23 mouse cellular contexts compared by ENCODE assay signal in the genomic region with DNA sequence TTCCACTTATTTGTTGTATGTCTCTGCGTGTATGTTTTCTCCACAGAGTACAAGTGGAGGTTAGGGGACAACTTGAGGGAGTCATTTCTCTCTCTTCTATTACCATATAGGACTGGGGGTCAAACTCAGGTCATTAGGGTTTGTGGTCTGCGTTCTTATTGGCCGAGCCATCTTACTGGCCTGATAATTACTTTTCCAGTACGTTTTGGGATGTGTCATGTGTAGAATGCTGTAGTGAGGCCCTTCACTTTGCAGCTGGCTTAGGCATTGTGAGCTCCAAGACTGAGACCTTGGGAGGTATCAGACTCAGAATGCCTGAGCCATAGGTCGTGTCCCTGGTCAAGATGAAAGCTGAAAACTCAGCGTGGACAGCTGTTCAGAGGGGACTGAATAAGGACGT.
DNase-seq lines count a peak whose midpoint lies in the region; ATAC-seq lines count a peak whose summit lies in the region.
"Had no signal": no experiment of that assay in that cellular context is flagged by ENCODE, and none has a peak within 500 bp of the region (broad histone marks: within the 10 kb centered on the region; RNA-seq: fewer than 3 reads in every experiment).

No protein-coding gene starts in this region.

- no peak overlapping the region for H3K9ac ChIP-seq in hindbrain, embryonic 12.5 days
- no peak overlapping the region for H3K9ac ChIP-seq in neural tube, embryonic 15.5 days (replicated peaks)
- H3K9ac ChIP-seq: forebrain, embryonic 12.5 days; forebrain, embryonic 15.5 days; hindbrain, embryonic 14.5 days had no signal

- peaks cover 70% of the 10 kb centered on the region for H3K4me1 ChIP-seq in hindbrain, embryonic 10.5 days (replicated peaks)
- H3K4me1 ChIP-seq in hindbrain, embryonic 12.5 days, result peaks cover 36% of the 10 kb centered on the region
- peaks cover 18% of the 10 kb centered on the region for H3K4me1 ChIP-seq in neural tube, embryonic 15.5 days

- H3K27me3 ChIP-seq in hindbrain, embryonic 10.5 days (ENCODE audit: insufficient read depth, poor library complexity, severe bottlenecking), result peaks cover 62% of the 10 kb centered on the region
- H3K27me3 ChIP-seq in hindbrain, embryonic 12.5 days, result peaks cover 5% of the 10 kb centered on the region; the same call in 1 of the 2 replicates
- H3K27me3 ChIP-seq in neural tube, embryonic 15.5 days (replicated peaks), result 0 out of 2 replicates have a peak, but pooled peaks cover 3% of the 10 kb centered on the region
- H3K27me3 ChIP-seq: forebrain, embryonic 15.5 days had no signal

- no peak overlapping the region for H3K4me2 ChIP-seq in hindbrain, embryonic 12.5 days (replicated peaks)
- no peak overlapping the region for H3K4me2 ChIP-seq in neural tube, embryonic 15.5 days
- H3K4me2 ChIP-seq: forebrain, embryonic 12.5 days; forebrain, embryonic 15.5 days; heart, embryonic 11.5 days; hindbrain, embryonic 14.5 days had no signal

- H3K4me3 ChIP-seq in hindbrain, embryonic 10.5 days, result no peak overlapping the region
- H3K4me3 ChIP-seq in hindbrain, embryonic 12.5 days, result no peak overlapping the region
- no peak overlapping the region for H3K4me3 ChIP-seq in neural tube, embryonic 15.5 days (replicated peaks)
- H3K4me3 ChIP-seq: forebrain, embryonic 12.5 days; forebrain, embryonic 15.5 days had no signal

- no peaks in the 10 kb centered on the region for H3K9me3 ChIP-seq in hindbrain, embryonic 10.5 days
- no peaks in the 10 kb centered on the region for H3K9me3 ChIP-seq in hindbrain, embryonic 12.5 days (replicated peaks)
- H3K9me3 ChIP-seq in neural tube, embryonic 15.5 days (replicated peaks), result no peaks in the 10 kb centered on the region
- H3K9me3 ChIP-seq: forebrain, embryonic 12.5 days; forebrain, embryonic 15.5 days had no signal

- no peak for ATAC-seq in hindbrain, embryonic 12.5 days (ENCODE audit: low FRiP score)
- no peak for ATAC-seq in neural tube, embryonic 15.5 days (ENCODE audit: low FRiP score)
- ATAC-seq: activated CD4-positive, CD25-positive, alpha-beta regulatory T cell, adult 4 months; CD4-positive, CD25-positive, alpha-beta regulatory T cell, adult 4 months; forebrain, embryonic 15.5 days; hindbrain, postnatal 0 days; inflammation-experienced regulatory T-cells, adult 6 months; intestine, embryonic 16.5 days had no signal

- 33% methylated on average over 7 of the region's 7 CpGs for WGBS in hindbrain, embryonic 10.5 days
- 32% methylated on average over 7 of the region's 7 CpGs for WGBS in hindbrain, embryonic 12.5 days
- 39% methylated on average over 7 of the region's 7 CpGs for WGBS in neural tube, embryonic 15.5 days

- H3K36me3 ChIP-seq in hindbrain, embryonic 10.5 days, result no peaks in the 10 kb centered on the region
- no peaks in the 10 kb centered on the region for H3K36me3 ChIP-seq in hindbrain, embryonic 12.5 days
- H3K36me3 ChIP-seq in neural tube, embryonic 15.5 days, result no peaks in the 10 kb centered on the region
- H3K36me3 ChIP-seq: forebrain, embryonic 12.5 days; forebrain, embryonic 15.5 days had no signal

- H3K27ac ChIP-seq in hindbrain, embryonic 10.5 days, result peak overlapping the region; percentile 80; the same call in 1 of the 2 replicates
- no peak overlapping the region for H3K27ac ChIP-seq in hindbrain, embryonic 12.5 days
- H3K27ac ChIP-seq in neural tube, embryonic 15.5 days (replicated peaks), result no peak overlapping the region
- H3K27ac ChIP-seq: hindbrain, postnatal 0 days had no signal

- DNase-seq in hindbrain, embryonic 10.5 days (ENCODE audit: low spot score), result peak; percentile 39
- DNase-seq in neural tube, embryonic 10.5 days (ENCODE audit: extremely low spot score, low spot score), result peak; percentile 35
- peak; percentile 38 for DNase-seq in embryo, embryonic 11 days
- DNase-seq in gastrocnemius, postnatal 10 days, result no peak
- DNase-seq: adrenal gland, adult 8-10 months; adrenal gland, postnatal 25 days; cerebellum, adult 11-12 months; cerebellum, adult 8-10 months; cerebellum, postnatal 10 days; cerebellum, postnatal 36 days; gastrocnemius, postnatal 36 days; heart, adult 11 months had no signal
